Mouse (Mus musculus): ENCODE measurements around the gene Kcnh2. TPM values are rescaled to one million over a fixed set of nuclear protein-coding genes. Genes with fewer than 3 reads are reported as not detected.

The Kcnh2 gene
- polyA plus RNA-seq, 1 experiment from 2014 or later = 35.3 TPM

DNA sequence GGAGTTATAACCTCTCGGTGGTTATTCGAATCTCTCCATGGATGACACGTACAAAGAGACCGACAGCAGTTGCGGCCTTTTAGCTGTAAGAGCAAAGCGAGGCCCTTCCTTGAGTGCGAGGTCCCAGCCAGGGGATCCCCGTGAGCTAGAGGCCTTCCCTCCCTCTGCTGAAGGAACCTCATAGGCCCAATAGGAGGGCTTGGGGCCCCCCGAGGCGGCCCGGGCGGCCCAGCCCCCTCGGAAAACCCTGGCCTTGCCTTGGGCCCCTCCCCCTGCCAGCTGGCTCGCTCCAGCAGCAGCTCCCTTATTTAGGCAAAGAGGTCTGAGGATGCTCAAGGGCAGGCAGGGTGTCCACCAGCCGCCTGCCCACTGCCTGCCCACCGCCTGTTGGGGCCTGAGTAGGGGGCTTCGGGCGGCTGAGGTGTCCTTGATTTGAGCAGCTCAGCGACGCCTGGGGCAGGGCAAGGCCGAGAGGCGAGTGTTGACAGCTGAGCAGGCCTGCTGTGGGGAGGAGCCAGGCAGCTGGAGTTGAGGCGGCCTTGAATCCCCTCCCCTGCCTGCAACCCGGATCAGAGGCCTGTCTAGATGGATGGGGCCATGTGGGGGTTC lies 951 bp upstream of the Kcnh2 start:
- WGBS = under 1% methylated on average over 24 of the region's 24 CpGs
- no peaks in the 10 kb centered on the region for H3K36me3 ChIP-seq
- no peaks in the 10 kb centered on the region for H3K9me3 ChIP-seq (replicated peaks)
- H3K4me3 ChIP-seq = peak overlapping the region; percentile 80
- peaks cover 74% of the 10 kb centered on the region for H3K4me1 ChIP-seq
- H3K27ac ChIP-seq (replicated peaks) = peak overlapping the region; percentile 91
- peak; percentile 76 for DNase-seq (ENCODE audit: low spot score)
- peaks cover 74% of the 10 kb centered on the region for H3K27me3 ChIP-seq (ENCODE audit: low read depth, poor library complexity, severe bottlenecking)

DNA sequence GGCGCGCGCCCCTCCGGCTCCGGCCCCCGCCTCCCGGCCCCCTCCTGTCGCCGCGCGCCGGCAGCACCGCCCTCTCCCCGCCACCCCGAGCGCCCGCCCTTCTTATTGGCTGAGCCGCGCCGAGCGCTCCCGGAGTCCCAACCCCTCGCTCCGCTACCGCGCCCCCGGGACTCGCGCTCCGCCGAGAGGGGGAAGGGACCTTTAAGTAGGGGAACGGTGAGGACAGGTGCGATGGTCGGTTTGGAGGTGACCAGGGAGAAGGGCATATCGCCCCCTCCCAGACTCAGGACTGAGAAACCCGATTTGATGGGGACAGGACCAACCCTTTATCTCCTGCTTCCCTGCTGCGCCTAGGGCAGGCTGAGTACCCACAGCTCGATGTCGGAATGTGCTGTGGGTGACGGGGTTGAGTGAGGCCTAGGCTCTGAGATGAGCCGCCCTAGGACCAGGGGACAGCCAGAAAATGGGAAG lies 332 bp upstream of the Kcnh2 start:
- DNase-seq (ENCODE audit: low spot score) = peak; percentile 90
- H3K36me3 ChIP-seq = no peaks in the 10 kb centered on the region
- peak overlapping the region; percentile 80 for H3K4me3 ChIP-seq
- peaks cover 80% of the 10 kb centered on the region for H3K27me3 ChIP-seq (ENCODE audit: low read depth, poor library complexity, severe bottlenecking)
- H3K27ac ChIP-seq (replicated peaks) = peak overlapping the region; percentile 91
- peaks cover 78% of the 10 kb centered on the region for H3K4me1 ChIP-seq
- under 1% methylated on average over 38 of the region's 41 CpGs for WGBS
- no peaks in the 10 kb centered on the region for H3K9me3 ChIP-seq (replicated peaks)

DNA sequence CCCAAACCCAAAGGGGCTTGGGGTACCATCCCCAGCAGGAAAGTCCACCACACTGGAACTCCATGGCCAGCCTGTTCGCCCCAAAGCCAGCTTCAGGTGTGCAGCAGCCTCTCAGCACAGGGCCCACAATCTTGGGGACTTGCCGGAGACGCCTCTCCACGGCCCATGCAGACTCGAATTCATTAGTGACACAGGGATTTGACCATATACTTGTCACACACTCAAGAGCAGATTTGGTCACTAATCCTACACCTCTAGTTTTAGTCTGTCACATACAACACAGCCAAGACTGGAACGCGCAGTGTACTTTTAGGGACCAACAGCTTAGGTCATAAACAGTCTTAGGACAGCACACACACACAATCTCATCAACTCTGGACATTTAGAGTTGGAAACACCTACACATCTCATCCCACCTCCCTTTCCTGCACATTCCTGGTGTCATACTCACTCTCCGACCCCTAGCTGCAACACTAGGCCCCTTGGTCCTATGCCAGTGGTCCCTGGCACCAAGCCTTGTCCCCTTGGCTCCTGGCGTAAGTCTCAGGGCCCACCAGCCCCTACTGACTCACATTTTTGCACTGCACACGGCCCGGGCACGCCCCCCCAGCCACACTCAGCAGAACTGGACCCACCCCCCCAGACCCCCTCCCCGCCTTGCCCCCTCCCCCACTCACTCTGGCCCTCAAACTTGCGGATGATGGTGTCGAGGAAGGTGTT lies 713 bp downstream of the Kcnh2 start:
- peak overlapping the region; percentile 91 for H3K27ac ChIP-seq (replicated peaks)
- peaks cover 77% of the 10 kb centered on the region for H3K4me1 ChIP-seq
- H3K4me3 ChIP-seq = peak overlapping the region; percentile 80
- no peak for DNase-seq (ENCODE audit: low spot score)
- H3K9me3 ChIP-seq (replicated peaks) = no peaks in the 10 kb centered on the region
- peaks cover 6% of the 10 kb centered on the region; the same call in 1 of the 2 replicates for H3K36me3 ChIP-seq
- WGBS = 40% methylated on average over 14 of the region's 15 CpGs
- H3K27me3 ChIP-seq (ENCODE audit: low read depth, poor library complexity, severe bottlenecking) = peaks cover 91% of the 10 kb centered on the region

DNA sequence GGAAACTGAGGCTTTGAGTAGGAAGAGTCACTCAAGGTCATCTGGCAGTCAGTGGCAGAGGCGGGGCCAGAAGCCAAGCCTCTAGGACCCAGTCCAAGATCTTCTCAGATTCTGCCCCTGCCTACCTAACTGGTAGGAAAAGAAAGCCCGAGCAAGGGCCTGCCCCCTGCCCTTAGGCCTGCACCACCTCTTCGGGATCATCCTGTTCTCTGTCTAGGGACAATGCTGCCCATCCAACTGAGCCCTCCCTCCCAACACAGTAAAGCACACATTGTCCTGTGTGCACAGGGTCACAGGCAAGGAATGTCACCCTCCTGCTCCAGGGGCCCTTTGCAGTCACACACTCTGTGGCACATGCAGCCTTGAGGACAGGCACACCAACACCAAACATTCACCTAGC lies 1.3 kb downstream of the Kcnh2 start:
- 46% methylated on average over 3 of the region's 3 CpGs for WGBS
- Histone ChIP-seq H3K27me3 (ENCODE audit: low read depth, poor library complexity, severe bottlenecking) (peaks cover 96% of the 10 kb centered on the region), H3K9me3 (replicated peaks) (no peaks in the 10 kb centered on the region), H3K4me1 (peaks cover 83% of the 10 kb centered on the region), H3K36me3 (peaks cover 9% of the 10 kb centered on the region; the same call in 1 of the 2 replicates), H3K27ac (replicated peaks) (peak overlapping the region; percentile 91; the same call in 1 of the 2 replicates), H3K4me3 (peak overlapping the region; percentile 80)
- DNase-seq (ENCODE audit: low spot score) = no peak

DNA sequence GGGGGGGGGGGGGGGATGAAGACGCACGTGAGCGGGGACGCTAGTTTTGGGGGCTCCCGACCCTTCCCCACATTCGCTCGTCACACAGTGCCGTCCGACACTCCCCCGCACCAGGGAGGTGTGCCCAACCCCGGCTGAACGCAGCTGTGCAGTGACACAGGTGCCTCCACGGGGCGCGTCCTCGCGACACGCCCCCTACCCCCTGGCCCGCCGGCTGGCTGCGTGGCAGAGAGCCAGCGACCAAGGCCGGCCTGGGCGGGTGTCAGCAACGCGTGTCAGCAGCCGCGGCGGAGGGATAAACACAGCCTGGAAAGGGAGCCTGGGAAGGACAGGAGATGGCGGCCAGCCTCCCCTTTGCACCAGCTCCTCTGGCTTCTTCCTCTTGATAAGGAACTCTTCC lies 2.9 kb downstream of the Kcnh2 start:
- under 1% methylated on average over 30 of the region's 30 CpGs for WGBS
- Histone ChIP-seq H3K27me3 (ENCODE audit: low read depth, poor library complexity, severe bottlenecking) (peaks cover 81% of the 10 kb centered on the region), H3K4me3 (peak overlapping the region; percentile 80), H3K27ac (replicated peaks) (peak overlapping the region; percentile 69), H3K9me3 (replicated peaks) (no peaks in the 10 kb centered on the region), H3K36me3 (peaks cover 9% of the 10 kb centered on the region; the same call in 1 of the 2 replicates), H3K4me1 (peaks cover 89% of the 10 kb centered on the region)
- no peak for DNase-seq (ENCODE audit: low spot score)

DNA sequence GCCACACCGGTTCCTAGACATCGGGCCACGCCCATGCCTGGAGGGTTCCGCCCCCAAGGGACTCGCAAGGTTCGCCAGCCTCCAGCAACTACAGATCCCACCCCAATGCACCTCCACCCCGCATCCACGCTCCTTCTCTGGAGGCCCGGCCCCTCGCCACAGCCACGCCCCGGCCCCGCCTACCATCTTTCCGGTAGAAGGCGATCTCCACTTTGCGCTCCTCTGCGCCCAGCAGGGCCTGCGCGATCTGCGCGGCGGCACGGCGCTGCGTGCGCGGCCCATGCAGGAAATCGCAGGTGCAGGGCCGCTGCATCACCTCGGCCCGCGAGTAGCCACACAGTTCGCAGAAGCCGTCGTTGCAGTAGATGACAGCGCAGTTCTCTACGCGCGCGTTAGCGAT lies 3.3 kb downstream of the Kcnh2 start:
- Histone ChIP-seq H3K9me3 (replicated peaks) (no peaks in the 10 kb centered on the region), H3K4me3 (peak overlapping the region; percentile 80), H3K36me3 (peaks cover 9% of the 10 kb centered on the region; the same call in 1 of the 2 replicates), H3K27ac (replicated peaks) (peak overlapping the region; percentile 69), H3K4me1 (peaks cover 89% of the 10 kb centered on the region), H3K27me3 (ENCODE audit: low read depth, poor library complexity, severe bottlenecking) (peaks cover 77% of the 10 kb centered on the region)
- 0% methylated on average over 41 of the region's 41 CpGs for WGBS
- DNase-seq (ENCODE audit: low spot score) = peak; percentile 67

DNA sequence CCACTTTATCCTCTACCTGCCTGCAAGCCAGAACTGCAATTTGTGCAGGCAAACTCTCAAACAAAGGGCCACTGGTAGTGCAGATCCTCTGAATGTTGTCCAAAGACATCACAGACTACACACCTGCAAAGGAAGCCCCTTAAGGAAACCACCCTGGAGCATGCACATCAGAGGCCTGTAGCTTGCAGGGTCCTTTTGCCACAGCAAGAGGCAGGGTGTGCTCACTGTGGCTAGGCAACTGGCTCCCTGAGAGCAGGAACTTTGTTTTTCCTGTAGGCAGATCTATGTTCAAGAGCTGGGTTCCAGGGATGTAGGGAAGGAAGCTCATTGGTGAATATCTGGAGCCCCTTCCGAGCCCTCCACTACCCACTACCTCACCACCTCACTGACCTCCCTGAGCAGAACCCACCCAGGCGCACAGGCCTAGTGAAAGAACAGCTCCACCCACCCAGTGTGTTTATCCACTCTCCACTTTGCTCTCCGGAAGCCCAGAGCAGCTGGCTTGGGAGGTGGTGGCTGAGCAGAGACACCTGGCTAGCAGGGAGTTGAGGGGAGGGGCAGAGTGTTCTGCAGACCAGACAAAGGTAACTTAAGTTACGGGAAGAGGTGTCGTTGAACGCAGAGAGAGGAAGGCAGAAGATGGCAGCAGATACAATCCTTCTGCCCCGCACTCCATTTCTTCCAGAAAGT lies 4.1 kb downstream of the Kcnh2 start:
- H3K36me3 ChIP-seq = peaks cover 9% of the 10 kb centered on the region; the same call in 1 of the 2 replicates
- H3K9me3 ChIP-seq (replicated peaks) = no peaks in the 10 kb centered on the region
- peaks cover 69% of the 10 kb centered on the region for H3K27me3 ChIP-seq (ENCODE audit: low read depth, poor library complexity, severe bottlenecking)
- peaks cover 89% of the 10 kb centered on the region for H3K4me1 ChIP-seq
- H3K4me3 ChIP-seq = peak overlapping the region; percentile 80; the same call in 1 of the 2 replicates
- WGBS = 57% methylated on average over 7 of the region's 7 CpGs
- no peak overlapping the region for H3K27ac ChIP-seq (replicated peaks)
- no peak for DNase-seq (ENCODE audit: low spot score)

DNA sequence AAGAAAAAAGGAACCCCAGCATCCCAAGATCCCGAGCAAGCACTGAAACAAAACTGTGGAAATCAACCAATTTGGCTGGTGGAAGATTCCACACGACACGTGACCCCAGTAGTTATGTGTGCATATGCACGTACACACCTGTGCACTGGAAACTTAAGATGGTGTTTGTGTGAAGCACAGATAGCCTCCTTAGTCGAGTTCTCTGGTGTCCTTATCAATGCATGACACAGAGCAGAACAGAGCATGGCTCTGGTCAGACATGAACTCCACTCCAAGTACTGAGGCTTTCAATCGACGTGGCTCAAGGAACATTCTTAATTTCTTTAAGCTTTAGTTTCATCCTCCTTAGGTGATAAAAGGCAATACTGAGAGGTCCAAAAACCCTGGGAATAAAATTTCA lies 5.1 kb downstream of the Kcnh2 start:
- no peak for DNase-seq (ENCODE audit: low spot score)
- Histone ChIP-seq H3K36me3 (peaks cover 9% of the 10 kb centered on the region; the same call in 1 of the 2 replicates), H3K9me3 (replicated peaks) (no peaks in the 10 kb centered on the region), H3K27me3 (ENCODE audit: low read depth, poor library complexity, severe bottlenecking) (peaks cover 62% of the 10 kb centered on the region), H3K4me1 (peaks cover 89% of the 10 kb centered on the region), H3K27ac (replicated peaks) (no peak overlapping the region), H3K4me3 (no peak overlapping the region)
- WGBS = 89% methylated on average over 7 of the region's 7 CpGs

DNA sequence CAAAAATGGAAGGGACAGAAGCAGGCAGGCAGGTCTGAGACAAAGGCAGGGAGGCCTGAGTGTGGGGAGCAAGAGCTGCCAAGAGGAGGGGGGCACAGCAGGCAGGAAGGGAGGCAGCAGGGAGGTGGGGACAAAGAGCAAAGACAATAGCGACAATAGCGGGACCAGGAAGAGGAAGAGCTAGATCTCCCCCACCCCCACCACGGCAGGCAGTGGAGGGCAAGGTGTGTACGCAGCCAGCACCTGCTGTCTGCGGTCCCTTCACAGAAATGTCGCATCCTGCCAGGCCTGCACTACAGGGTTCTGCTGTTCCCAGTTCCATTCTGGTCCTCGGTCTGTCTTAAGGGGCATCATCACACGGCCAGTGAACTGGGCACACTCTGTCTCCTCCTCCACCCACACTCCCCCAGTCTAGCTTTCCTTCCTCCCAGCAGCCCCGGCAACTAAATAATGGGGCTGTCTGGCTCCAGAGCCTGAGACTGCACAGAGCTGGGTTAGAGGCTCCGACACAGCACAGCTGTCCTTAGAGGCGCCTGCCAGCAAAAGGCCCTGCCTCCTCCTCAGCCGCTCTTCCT lies 6.8 kb downstream of the Kcnh2 start:
- peaks cover 75% of the 10 kb centered on the region for H3K4me1 ChIP-seq
- DNase-seq (ENCODE audit: low spot score) = peak; percentile 41

DNA sequence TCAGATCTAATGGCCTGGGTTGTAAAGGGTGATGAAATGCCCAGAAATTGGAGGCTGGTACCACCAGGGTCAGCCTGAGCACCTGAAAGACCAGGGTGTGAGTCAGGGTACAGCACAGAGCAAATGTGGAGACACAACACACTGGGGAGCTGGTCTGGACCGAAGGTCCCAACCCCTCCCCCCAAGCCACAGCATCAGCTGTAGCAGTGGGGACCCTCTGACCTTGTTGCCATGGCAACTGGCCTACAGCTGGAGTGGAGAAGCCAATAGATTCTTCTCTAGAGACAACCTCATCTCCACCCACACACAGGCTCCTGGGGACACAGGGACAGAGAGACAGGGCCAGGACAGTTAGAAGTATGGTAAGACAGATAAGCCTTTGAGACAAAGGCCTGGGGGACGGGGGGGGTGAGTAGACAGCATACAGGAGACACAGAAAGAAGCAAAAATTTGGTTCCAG lies 7.4 kb downstream of the Kcnh2 start:
- Histone ChIP-seq H3K4me3 (peak overlapping the region; percentile 36), H3K27me3 (ENCODE audit: low read depth, poor library complexity, severe bottlenecking) (peaks cover 39% of the 10 kb centered on the region), H3K9me3 (replicated peaks) (no peaks in the 10 kb centered on the region), H3K27ac (replicated peaks) (peak overlapping the region; percentile 95), H3K4me1 (peaks cover 71% of the 10 kb centered on the region), H3K36me3 (peaks cover 9% of the 10 kb centered on the region; the same call in 1 of the 2 replicates)
- DNase-seq (ENCODE audit: low spot score) = peak; percentile 87
- WGBS = 4% methylated on average over 2 of the region's 2 CpGs

More for the DNA sequence above, 6.8 kb downstream of the Kcnh2 start:
- Histone ChIP-seq H3K27ac (replicated peaks) (peak overlapping the region; percentile 95), H3K27me3 (ENCODE audit: low read depth, poor library complexity, severe bottlenecking) (peaks cover 44% of the 10 kb centered on the region), H3K4me3 (peak overlapping the region; percentile 36), H3K36me3 (peaks cover 9% of the 10 kb centered on the region; the same call in 1 of the 2 replicates), H3K9me3 (replicated peaks) (no peaks in the 10 kb centered on the region)
- WGBS = 10% methylated on average over 12 of the region's 12 CpGs

DNA sequence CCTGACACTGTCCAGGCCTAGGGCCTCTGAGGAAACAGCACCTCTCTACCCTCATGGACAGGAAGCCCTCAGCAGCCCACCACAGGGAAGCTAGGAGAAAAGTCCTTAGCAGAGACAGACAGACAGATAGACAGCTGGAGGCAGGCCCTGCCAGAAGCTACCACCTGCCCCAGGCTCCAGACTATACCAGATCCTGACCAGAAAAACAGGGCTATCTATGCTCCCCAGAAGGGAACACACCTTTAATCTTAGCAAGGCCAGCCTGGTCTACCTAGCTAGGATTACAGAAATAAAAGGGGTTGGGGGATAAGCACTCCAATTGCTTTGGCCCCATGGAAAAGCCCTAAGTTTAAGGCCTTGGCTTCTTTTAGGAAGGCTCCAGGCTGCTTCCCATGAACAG lies 8.0 kb downstream of the Kcnh2 start:
- no peaks in the 10 kb centered on the region for H3K9me3 ChIP-seq (replicated peaks)
- peaks cover 32% of the 10 kb centered on the region for H3K27me3 ChIP-seq (ENCODE audit: low read depth, poor library complexity, severe bottlenecking)
- peak overlapping the region; percentile 95 for H3K27ac ChIP-seq (replicated peaks)
- H3K4me3 ChIP-seq = peak overlapping the region; percentile 36; the same call in 1 of the 2 replicates
- peaks cover 68% of the 10 kb centered on the region for H3K4me1 ChIP-seq
- H3K36me3 ChIP-seq = peaks cover 9% of the 10 kb centered on the region; the same call in 1 of the 2 replicates
- no peak for DNase-seq (ENCODE audit: low spot score)

DNA sequence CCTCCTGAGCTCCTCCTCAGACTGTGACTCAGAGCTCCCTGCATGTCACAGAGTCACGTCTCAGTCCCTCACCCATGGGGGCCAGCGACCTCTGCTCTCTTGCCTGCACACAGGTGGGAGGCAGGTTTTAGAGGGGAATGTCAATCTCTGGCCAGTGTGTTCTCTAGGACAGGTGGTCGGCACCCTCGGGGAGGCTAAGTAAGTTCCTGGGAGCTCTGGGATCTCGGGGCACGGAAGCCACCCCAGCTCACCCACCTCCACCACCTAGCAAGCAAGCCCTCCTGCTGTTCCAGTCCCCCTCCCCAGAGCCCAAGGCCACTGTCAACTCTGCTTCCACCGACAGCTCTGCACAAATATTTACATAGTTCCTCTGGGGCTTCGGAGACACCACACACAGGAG lies 8.4 kb downstream of the Kcnh2 start:
- Histone ChIP-seq H3K4me1 (peaks cover 66% of the 10 kb centered on the region), H3K9me3 (replicated peaks) (no peaks in the 10 kb centered on the region), H3K27me3 (ENCODE audit: low read depth, poor library complexity, severe bottlenecking) (peaks cover 28% of the 10 kb centered on the region), H3K36me3 (peaks cover 9% of the 10 kb centered on the region; the same call in 1 of the 2 replicates), H3K27ac (replicated peaks) (peak overlapping the region; percentile 95), H3K4me3 (peak overlapping the region; percentile 36; the same call in 1 of the 2 replicates)
- no peak for DNase-seq (ENCODE audit: low spot score)
- WGBS = 52% methylated on average over 8 of the region's 8 CpGs
